Mouse (Mus musculus): Measurements from ENCODE around the gene March5.

GRCm38 (mm10) chr19:37173331-37174115 is 33.8 kb upstream of the March5 start:
- TF ChIP-seq CTCF (IDR thresholded peaks at IDR 0.05; ENCODE audit: extremely low read depth, insufficient read depth, low read length) (no peak), POLR2A (IDR thresholded peaks at IDR 0.05; ENCODE audit: extremely low read depth, insufficient read depth, low read length) (no peak)
